ENCODE assay signal across 7 mouse cellular contexts in genomic region chr7:141466607-141467148, GRCm38 (mm10). TPM values are rescaled to one million over a fixed set of nuclear protein-coding genes. Genes with fewer than 3 reads are reported as not detected.
DNase-seq lines count a peak whose midpoint lies in the region; ATAC-seq lines count a peak whose summit lies in the region.

No protein-coding gene starts in this region.

- DNase-seq in lung, postnatal 14 days, result no peak
- DNase-seq in limb, embryonic 11.5 days (ENCODE audit: low spot score), result no peak
- no peak for DNase-seq in spleen, postnatal 10 days (ENCODE audit: low spot score in 2 of 2)
- DNase-seq in adrenal gland, postnatal 14 days, result no peak

- H3K27me3 ChIP-seq in lung, embryonic 15.5 days, result peaks cover 35% of the 10 kb centered on the region
- H3K27me3 ChIP-seq in limb, embryonic 11.5 days (ENCODE audit: control insufficient read depth, insufficient read depth, low read length), result peaks cover 29% of the 10 kb centered on the region
- H3K27me3 ChIP-seq in stomach, embryonic 14.5 days (ENCODE audit: control insufficient read depth, insufficient read depth, low read length), result peaks cover 19% of the 10 kb centered on the region; the same call in 1 of the 2 replicates

- peaks cover 63% of the 10 kb centered on the region for H3K4me1 ChIP-seq in lung, embryonic 15.5 days
- H3K4me1 ChIP-seq in limb, embryonic 11.5 days (ENCODE audit: control insufficient read depth, insufficient read depth, low read length), result peaks cover 39% of the 10 kb centered on the region
- peaks cover 36% of the 10 kb centered on the region for H3K4me1 ChIP-seq in stomach, embryonic 14.5 days (ENCODE audit: control insufficient read depth, insufficient read depth, low read length)

- H3K4me2 ChIP-seq in lung, embryonic 15.5 days, result peak overlapping the region; percentile 74
- peak overlapping the region; percentile 78 for H3K4me2 ChIP-seq in limb, embryonic 11.5 days (ENCODE audit: low read depth, severe bottlenecking)
- H3K4me2 ChIP-seq in stomach, embryonic 14.5 days (replicated peaks; ENCODE audit: low read depth, low read length), result peak overlapping the region; percentile 87

- peak overlapping the region; percentile 84 for H3K27ac ChIP-seq in lung, embryonic 15.5 days
- no peak overlapping the region; the same call in 1 of the 2 replicates for H3K27ac ChIP-seq in limb, embryonic 11.5 days (replicated peaks; ENCODE audit: low read depth, low read length)
- H3K27ac ChIP-seq in stomach, embryonic 14.5 days (ENCODE audit: low read length), result peak overlapping the region; percentile 92; the same call in 1 of the 2 replicates

- H3K9ac ChIP-seq in lung, embryonic 15.5 days, result peak overlapping the region; percentile 68
- H3K9ac ChIP-seq in limb, embryonic 11.5 days (ENCODE audit: low read length), result peak overlapping the region; percentile 55
- no peak overlapping the region for H3K9ac ChIP-seq in stomach, embryonic 14.5 days (replicated peaks; ENCODE audit: low read depth, low read length)

- H3K9me3 ChIP-seq in lung, embryonic 15.5 days, result no peaks in the 10 kb centered on the region
- no peaks in the 10 kb centered on the region for H3K9me3 ChIP-seq in limb, embryonic 11.5 days (ENCODE audit: control insufficient read depth, low read length)
- no peaks in the 10 kb centered on the region for H3K9me3 ChIP-seq in stomach, embryonic 14.5 days (ENCODE audit: control insufficient read depth, low read depth, low read length)

- 52% methylated on average over 10 of the region's 10 CpGs for WGBS in lung, embryonic 15.5 days
- WGBS in limb, embryonic 11.5 days, result 60% methylated on average over 10 of the region's 10 CpGs
- WGBS in stomach, embryonic 14.5 days, result 52% methylated on average over 10 of the region's 10 CpGs

- peaks cover 24% of the 10 kb centered on the region for H3K36me3 ChIP-seq in lung, embryonic 15.5 days
- H3K36me3 ChIP-seq in limb, embryonic 11.5 days (ENCODE audit: control insufficient read depth, insufficient read depth, low read length), result peaks cover 22% of the 10 kb centered on the region
- peaks cover 20% of the 10 kb centered on the region for H3K36me3 ChIP-seq in stomach, embryonic 14.5 days (ENCODE audit: control insufficient read depth, insufficient read depth, low read length)

- no peak for ATAC-seq in lung, embryonic 15.5 days (ENCODE audit: borderline replicate concordance, extremely low read depth, low FRiP score, low TSS enrichment)
- 0 out of 2 replicates have a peak, but pooled peaks have one; percentile 2 for ATAC-seq in erythroid progenitor cell, adult 5-6 weeks (replicated peaks; ENCODE audit: low FRiP score, poor library complexity, severe bottlenecking)
- no peak for ATAC-seq in limb, embryonic 11.5 days (ENCODE audit: insufficient number of reproducible peaks, low FRiP score, low TSS enrichment, low read depth)
- ATAC-seq in stomach, embryonic 14.5 days (ENCODE audit: insufficient number of reproducible peaks, insufficient read depth, low FRiP score, low read depth), result no peak

- H3K4me3 ChIP-seq in lung, embryonic 15.5 days, result peak overlapping the region; percentile 61
- peak overlapping the region; percentile 60 for H3K4me3 ChIP-seq in limb, embryonic 11.5 days (ENCODE audit: low read depth, low read length)
- peak overlapping the region; percentile 78 for H3K4me3 ChIP-seq in stomach, embryonic 14.5 days (ENCODE audit: low read depth, low read length)

RNA-seq across cellular contexts. Expression of gene Cd151, which starts 0.5 kb away (rescaled TPM):
- 24.4 and 30.7 TPM in 2 replicates for polyA plus RNA-seq in lung, embryonic 15.5 days (2015; fragmentation: Nextera tagmentation; extraction: Ambion mirVana)
- total RNA-seq in erythroid progenitor cell, adult 5-6 weeks (2015; ENCODE audit: low replicate concordance), result 16.6 and 20.1 TPM in 2 replicates
- 24.1 and 30.7 TPM in 2 replicates for total RNA-seq in erythroid progenitor cell, adult 5-6 weeks (2017; ENCODE audit: low replicate concordance)
- polyA plus RNA-seq in limb, embryonic 11.5 days (2014; fragmentation: Nextera tagmentation; extraction: Ambion mirVana), result 27.2 and 35.7 TPM in 2 replicates
- polyA plus RNA-seq in stomach, embryonic 14.5 days (2014; fragmentation: Nextera tagmentation; extraction: Ambion mirVana), result 87.0 and 94.0 TPM in 2 replicates
- total RNA-seq in adrenal gland, postnatal 14 days (2021), result 199 and 204 TPM in 2 replicates

RNA-seq across cellular contexts. Expression of gene Cracr2b, which starts 5.8 kb away (rescaled TPM):
- polyA plus RNA-seq in lung, embryonic 15.5 days (2015; fragmentation: Nextera tagmentation; extraction: Ambion mirVana), result 35.6 and 40.8 TPM in 2 replicates
- not detected in 2 replicates for total RNA-seq in erythroid progenitor cell, adult 5-6 weeks (2015; ENCODE audit: low replicate concordance)
- 3.3 TPM in 1 of 2 replicates, not detected in the other for total RNA-seq in erythroid progenitor cell, adult 5-6 weeks (2017; ENCODE audit: low replicate concordance)
- polyA plus RNA-seq in limb, embryonic 11.5 days (2014; fragmentation: Nextera tagmentation; extraction: Ambion mirVana), result 5.3 and 6.8 TPM in 2 replicates
- polyA plus RNA-seq in stomach, embryonic 14.5 days (2014; fragmentation: Nextera tagmentation; extraction: Ambion mirVana), result 15.5 and 20.2 TPM in 2 replicates
- total RNA-seq in adrenal gland, postnatal 14 days (2021), result 14.2 and 23.2 TPM in 2 replicates

RNA-seq across cellular contexts. Expression of gene Polr2l, which starts 8.3 kb away (rescaled TPM):
- 66.9 and 69.2 TPM in 2 replicates for polyA plus RNA-seq in lung, embryonic 15.5 days (2015; fragmentation: Nextera tagmentation; extraction: Ambion mirVana)
- 6.7 and 15.5 TPM in 2 replicates for total RNA-seq in erythroid progenitor cell, adult 5-6 weeks (2015; ENCODE audit: low replicate concordance)
- 14.4 and 14.9 TPM in 2 replicates for total RNA-seq in erythroid progenitor cell, adult 5-6 weeks (2017; ENCODE audit: low replicate concordance)
- 70.9 and 73.3 TPM in 2 replicates for polyA plus RNA-seq in limb, embryonic 11.5 days (2014; fragmentation: Nextera tagmentation; extraction: Ambion mirVana)
- polyA plus RNA-seq in stomach, embryonic 14.5 days (2014; fragmentation: Nextera tagmentation; extraction: Ambion mirVana), result 65.1 and 72.3 TPM in 2 replicates
- total RNA-seq in adrenal gland, postnatal 14 days (2021), result 74.5 TPM in 2 replicates

RNA-seq across cellular contexts. Expression of gene Tspan4, which starts 8.4 kb away (rescaled TPM):
- polyA plus RNA-seq in lung, embryonic 15.5 days (2015; fragmentation: Nextera tagmentation; extraction: Ambion mirVana), result 96.9 and 100 TPM in 2 replicates
- total RNA-seq in erythroid progenitor cell, adult 5-6 weeks (2015; ENCODE audit: low replicate concordance), result 1.8 and 3.8 TPM in 2 replicates
- 2.2 and 8.0 TPM in 2 replicates for total RNA-seq in erythroid progenitor cell, adult 5-6 weeks (2017; ENCODE audit: low replicate concordance)
- 21.2 and 22.3 TPM in 2 replicates for polyA plus RNA-seq in limb, embryonic 11.5 days (2014; fragmentation: Nextera tagmentation; extraction: Ambion mirVana)
- 72.1 and 76.7 TPM in 2 replicates for polyA plus RNA-seq in stomach, embryonic 14.5 days (2014; fragmentation: Nextera tagmentation; extraction: Ambion mirVana)
- total RNA-seq in adrenal gland, postnatal 14 days (2021), result 49.4 and 58.4 TPM in 2 replicates

RNA-seq across cellular contexts. Expression of gene Pnpla2, which starts 11.7 kb away (rescaled TPM):
- polyA plus RNA-seq in lung, embryonic 15.5 days (2015; fragmentation: Nextera tagmentation; extraction: Ambion mirVana), result 35.9 and 41.6 TPM in 2 replicates
- 14.7 and 19.8 TPM in 2 replicates for total RNA-seq in erythroid progenitor cell, adult 5-6 weeks (2015; ENCODE audit: low replicate concordance)
- total RNA-seq in erythroid progenitor cell, adult 5-6 weeks (2017; ENCODE audit: low replicate concordance), result 4.2 and 8.3 TPM in 2 replicates
- 11.3 and 12.5 TPM in 2 replicates for polyA plus RNA-seq in limb, embryonic 11.5 days (2014; fragmentation: Nextera tagmentation; extraction: Ambion mirVana)
- polyA plus RNA-seq in stomach, embryonic 14.5 days (2014; fragmentation: Nextera tagmentation; extraction: Ambion mirVana), result 21.7 and 26.0 TPM in 2 replicates
- total RNA-seq in adrenal gland, postnatal 14 days (2021), result 1,289 and 1,648 TPM in 2 replicates
